Mouse (Mus musculus) MN1 (cell line): ENCODE measurements at regions not wholly inside any gene's neighbourhood (a gene's known extent, or its start where the extent isn't known, plus 50 kb on each side); places are given as distances from the start of the nearest gene placed in this dataset.

ENCODE experiments used
- DNase-seq: peaks from one replicate; pipeline ENCODE4 v3.0.0-alpha.2; 2016; ENCODE audit warnings: low spot score

- peak; percentile 42 for DNase-seq
Observed at GRCm38 (mm10) chr1:106483008-106483407, 231.1 kb downstream of the Bcl2 start.

GRCm38 (mm10) chr1:106477670-106478355 lies 236.3 kb downstream of the Bcl2 start:
- no peak for DNase-seq

GRCm38 (mm10) chr1:106468021-106468420 lies 246.1 kb downstream of the Bcl2 start:
- DNase-seq = no peak

GRCm38 (mm10) chr1:106466644-106467043 lies 247.4 kb downstream of the Bcl2 start:
- DNase-seq = no peak

GRCm38 (mm10) chr1:106465977-106466302 lies 248.1 kb downstream of the Bcl2 start:
- DNase-seq = no peak

- DNase-seq = no peak
Observed at GRCm38 (mm10) chr1:106465243-106465976, 248.7 kb downstream of the Bcl2 start.

GRCm38 (mm10) chr1:106464726-106465125 lies 249.3 kb downstream of the Bcl2 start:
- no peak for DNase-seq

GRCm38 (mm10) chr1:106462595-106462994 lies 251.5 kb downstream of the Bcl2 start:
- DNase-seq = no peak

- no peak for DNase-seq
Observed at GRCm38 (mm10) chr1:106462112-106462511, 252.0 kb downstream of the Bcl2 start.

- peak; percentile 28 for DNase-seq
Observed at GRCm38 (mm10) chr1:106460957-106461356, 253.1 kb downstream of the Bcl2 start.

GRCm38 (mm10) chr1:106449795-106450194 lies 264.3 kb downstream of the Bcl2 start:
- DNase-seq = no peak
